Mouse (Mus musculus): ENCODE measurements around the gene H2-M1. TPM values are rescaled to one million over a fixed set of nuclear protein-coding genes. Genes with fewer than 3 reads are reported as not detected.

The H2-M1 gene
- total and polyA plus RNA-seq, 3 experiments = not detected

DNA sequence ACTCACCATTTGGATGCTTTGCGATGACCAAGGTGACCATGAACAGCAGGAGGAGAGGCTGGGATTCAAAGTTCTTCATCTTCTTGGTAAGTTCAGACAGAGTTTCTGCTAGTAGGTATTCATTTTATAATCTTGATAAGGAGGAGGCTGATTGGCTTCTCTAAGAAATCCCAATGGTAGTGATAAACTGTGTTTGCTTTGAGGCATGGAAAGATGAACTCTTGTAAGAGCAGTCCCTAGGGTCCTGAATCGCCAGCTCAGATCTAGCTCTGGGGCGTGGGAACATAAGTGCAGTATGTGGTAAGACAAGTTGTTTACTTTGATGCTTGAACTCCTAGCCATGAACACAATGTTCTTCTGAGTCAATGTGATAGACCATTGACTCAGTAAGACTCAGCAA, 29.5 kb downstream of the H2-M1 start, which contains the start of gene H2-M9:
TSS of gene H2-M9 (minus strand) at position 101 of the 400 bp plus-strand sequence.
- Histone ChIP-seq H3K4me1 (ENCODE audit: control insufficient read depth in 1 of 2, insufficient read depth in 2 of 2, low read length in 2 of 2) (no peaks in the 10 kb centered on the region), H3K9ac (ENCODE audit: control insufficient read depth, low read depth, low read length, poor library complexity, severe bottlenecking) (no peak within 1 kb of the TSS), H3K27ac (ENCODE audit: control insufficient read depth, low read depth, low read length) (no peak within 1 kb of the TSS), H3K4me3 (ENCODE audit: control insufficient read depth in 1 of 2, insufficient read depth in 1 of 2, low read depth in 2 of 2, low read length in 2 of 2) (no peak within 1 kb of the TSS), H3K79me2 (ENCODE audit: control insufficient read depth, insufficient read depth, low read length, poor library complexity) (no peaks in the 10 kb centered on the region), H3K36me3 (ENCODE audit: control insufficient read depth in 1 of 2, insufficient read depth in 2 of 2, low read length in 2 of 2) (no peaks in the 10 kb centered on the region), H3K27me3 (ENCODE audit: control insufficient read depth in 1 of 2, insufficient read depth in 2 of 2, low read length in 2 of 2) (no peaks in the 10 kb centered on the region), H3K9me3 (replicated peaks; ENCODE audit: insufficient read depth, low read length) (no peaks in the 10 kb centered on the region)
- TF ChIP-seq KAT2A (conservative IDR thresholded peaks at IDR 0.05; ENCODE audit: low read depth, low read length) = no peak
- no peak for TF ChIP-seq ZMIZ1 (IDR thresholded peaks at IDR 0.05; ENCODE audit: low read depth, low read length)
- TF ChIP-seq ZNF384 (IDR thresholded peaks at IDR 0.05; ENCODE audit: low read depth, low read length) = no peak
- no peak for TF ChIP-seq USF1 (IDR thresholded peaks at IDR 0.05; ENCODE audit: low read depth, low read length)
- no peak for TF ChIP-seq SIN3A (IDR thresholded peaks at IDR 0.05; ENCODE audit: low read length)
- TF ChIP-seq CHD1 (IDR thresholded peaks at IDR 0.05; ENCODE audit: low read depth, low read length) = no peak
- TF ChIP-seq MYB (IDR thresholded peaks at IDR 0.05; ENCODE audit: low read depth, low read length) = no peak
- TF ChIP-seq MAX (IDR thresholded peaks at IDR 0.05; ENCODE audit: low read length) = no peak
- TF ChIP-seq USF2 (IDR thresholded peaks at IDR 0.05; ENCODE audit: borderline replicate concordance in 1 of 2, insufficient read depth in 1 of 2, low read depth in 1 of 2, low read length in 2 of 2) = no peak
- no peak for TF ChIP-seq TAL1 (IDR thresholded peaks at IDR 0.05; ENCODE audit: low read length)
- no peak for TF ChIP-seq CHD2 (IDR thresholded peaks at IDR 0.05; ENCODE audit: low read length)
- no peak for TF ChIP-seq MAFK (IDR thresholded peaks at IDR 0.05; ENCODE audit: borderline replicate concordance, low read depth, low read length)
- TF ChIP-seq TBP (IDR thresholded peaks at IDR 0.05; ENCODE audit: low read depth, low read length) = no peak
- TF ChIP-seq MAZ (IDR thresholded peaks at IDR 0.05; ENCODE audit: low read depth, low read length) = no peak
- TF ChIP-seq BHLHE40 (IDR thresholded peaks at IDR 0.05; ENCODE audit: borderline replicate concordance, low read depth, low read length) = no peak
- no peak for DNase-seq (ENCODE audit: low read depth, low spot score)

Other genes starting within 250 kb of the H2-M1 start
- not detected in 2 replicates for gene H2-M10.4, start 209.9 kb downstream of the H2-M1 start, total RNA-seq (2012; rRNA removed)
- not detected for gene H2-M10.4, start 209.9 kb downstream of the H2-M1 start, polyA plus RNA-seq (2012; ENCODE audit: insufficient read depth in 1 of 2, insufficient read length in 2 of 2, low read depth in 1 of 2, low replicate concordance in 2 of 2, missing spikeins in 1 of 2)
- gene H2-M11, start 125.1 kb downstream of the H2-M1 start, total RNA-seq (2012; rRNA removed) = not detected in 2 replicates
- not detected for gene H2-M11, start 125.1 kb downstream of the H2-M1 start, polyA plus RNA-seq (2012; ENCODE audit: insufficient read depth in 1 of 2, insufficient read length in 2 of 2, low read depth in 1 of 2, low replicate concordance in 2 of 2, missing spikeins in 1 of 2)
- not detected in 2 replicates for gene H2-M9, start 29.6 kb downstream of the H2-M1 start, total RNA-seq (2012; rRNA removed)
- gene H2-M9, start 29.6 kb downstream of the H2-M1 start, polyA plus RNA-seq (2012; ENCODE audit: insufficient read depth in 1 of 2, insufficient read length in 2 of 2, low read depth in 1 of 2, low replicate concordance in 2 of 2, missing spikeins in 1 of 2) = not detected
- gene H2-M10.5, start 100.7 kb upstream of the H2-M1 start, total RNA-seq (2012; rRNA removed) = not detected in 2 replicates
- gene H2-M10.5, start 100.7 kb upstream of the H2-M1 start, polyA plus RNA-seq (2012; ENCODE audit: insufficient read depth in 1 of 2, insufficient read length in 2 of 2, low read depth in 1 of 2, low replicate concordance in 2 of 2, missing spikeins in 1 of 2) = not detected
- not detected in 2 replicates for gene H2-M10.6, start 140.0 kb upstream of the H2-M1 start, total RNA-seq (2012; rRNA removed)
- not detected for gene H2-M10.6, start 140.0 kb upstream of the H2-M1 start, polyA plus RNA-seq (2012; ENCODE audit: insufficient read depth in 1 of 2, insufficient read length in 2 of 2, low read depth in 1 of 2, low replicate concordance in 2 of 2, missing spikeins in 1 of 2)
- 4.9 and 5.6 TPM in 2 replicates for gene Trim26, start 164.9 kb upstream of the H2-M1 start, total RNA-seq (2012; rRNA removed)
- 10 to 100 TPM in 1 of 2 experiments, not detected in 1; 12.4 TPM for gene Trim26, start 164.9 kb upstream of the H2-M1 start, polyA plus RNA-seq (2012; ENCODE audit: insufficient read depth in 1 of 2, insufficient read length in 2 of 2, low read depth in 1 of 2, low replicate concordance in 2 of 2, missing spikeins in 1 of 2)
- gene Trim15, start 195.0 kb upstream of the H2-M1 start, total RNA-seq (2012; rRNA removed) = not detected in 2 replicates
- gene Trim15, start 195.0 kb upstream of the H2-M1 start, polyA plus RNA-seq (2012; ENCODE audit: insufficient read depth in 1 of 2, insufficient read length in 2 of 2, low read depth in 1 of 2, low replicate concordance in 2 of 2, missing spikeins in 1 of 2) = under 1 TPM in 1 of 2 experiments, not detected in 1; 0.07 TPM
- gene Trim10, start 197.4 kb upstream of the H2-M1 start, total RNA-seq (2012; rRNA removed) = 20.6 and 30.2 TPM in 2 replicates
- gene Trim10, start 197.4 kb upstream of the H2-M1 start, polyA plus RNA-seq (2012; ENCODE audit: insufficient read depth in 1 of 2, insufficient read length in 2 of 2, low read depth in 1 of 2, low replicate concordance in 2 of 2, missing spikeins in 1 of 2) = 10 to 100 TPM in 1 of 2 experiments, not detected in 1; 30.4 TPM
- 0.04 TPM in 1 of 2 replicates, not detected in the other for gene Trim40, start 217.9 kb upstream of the H2-M1 start, total RNA-seq (2012; rRNA removed)
- under 1 TPM in 1 of 2 experiments, not detected in 1; 0.04 TPM for gene Trim40, start 217.9 kb upstream of the H2-M1 start, polyA plus RNA-seq (2012; ENCODE audit: insufficient read depth in 1 of 2, insufficient read length in 2 of 2, low read depth in 1 of 2, low replicate concordance in 2 of 2, missing spikeins in 1 of 2)
- gene Trim31, start 225.9 kb upstream of the H2-M1 start, total RNA-seq (2012; rRNA removed) = not detected in 2 replicates
- not detected for gene Trim31, start 225.9 kb upstream of the H2-M1 start, polyA plus RNA-seq (2012; ENCODE audit: insufficient read depth in 1 of 2, insufficient read length in 2 of 2, low read depth in 1 of 2, low replicate concordance in 2 of 2, missing spikeins in 1 of 2)